Mouse (Mus musculus): ENCODE data around the gene Pigv.

- no peak for TF ChIP-seq POLR2A (IDR thresholded peaks at IDR 0.05; ENCODE audit: insufficient read depth, low read depth, low read length)
- no peak for TF ChIP-seq CTCF (IDR thresholded peaks at IDR 0.05; ENCODE audit: insufficient read depth, low read depth, low read length)
These were observed 20.5 kb downstream of the Pigv start for GRCm38 (mm10) chr4:133651986-133652385.
